Mouse (Mus musculus) heart, embryonic 16.5 days (tissue): ENCODE measurements around the gene Atpaf2. TPM values are rescaled to one million over a fixed set of nuclear protein-coding genes. Genes with fewer than 3 reads are reported as not detected.
"Not testable (repeated sequence)": the region's sequence is repeated elsewhere in the genome, so short reads cannot be mapped to it uniquely, and the experiment has no call there.

Experiments used
- ATAC-seq: fragments of 200-750 bp; cut with Nextera tagmentation; replicated peaks from 2 replicates; pipeline ENCODE4 v1.8.0; 2017; ENCODE audit warnings: moderate number of reproducible peaks; ENCODE audit not compliant: insufficient read depth, low FRiP score; ENCODE audit errors: extremely low read depth
- H3K27ac ChIP-seq: fragments of 300-500 bp; sonication (generic); 2 replicates; pipeline ENCODE4 v1.5.1; 2014; ENCODE audit warnings: mild to moderate bottlenecking, low read length, control low read depth, moderate library complexity
- H3K27me3 ChIP-seq: fragments of 300-500 bp; sonication (generic); 2 replicates; pipeline ENCODE4 v1.6.1; 2014; ENCODE audit warnings: low read length, mixed read lengths; ENCODE audit not compliant: control insufficient read depth, insufficient read depth
- H3K36me3 ChIP-seq: fragments of 300-500 bp; sonication (generic); 2 replicates; pipeline ENCODE4 v1.6.1; 2014; ENCODE audit not compliant: control insufficient read depth, insufficient read depth
- H3K4me1 ChIP-seq: fragments of 300-500 bp; sonication (generic); 2 replicates; pipeline ENCODE4 v1.6.1; 2014; ENCODE audit warnings: low read length, mixed read lengths; ENCODE audit not compliant: control insufficient read depth, insufficient read depth
- H3K4me2 ChIP-seq: fragments of 300-500 bp; sonication (generic); 2 replicates; pipeline ENCODE4 v1.6.1; 2014; ENCODE audit warnings: low read depth, mild to moderate bottlenecking, control low read depth, low read length
- H3K4me3 ChIP-seq: fragments of 300-500 bp; sonication (generic); 2 replicates; pipeline ENCODE4 v1.5.1; 2014; ENCODE audit warnings: mild to moderate bottlenecking, control low read depth, low read length
- H3K9ac ChIP-seq: fragments of 300-500 bp; sonication (generic); 2 replicates; pipeline ENCODE4 v1.6.1; 2014; ENCODE audit warnings: low read length, control low read depth
- H3K9me3 ChIP-seq: fragments of 300-500 bp; sonication (generic); replicated peaks from 2 replicates; pipeline ENCODE4 v1.6.1; 2016; ENCODE audit warnings: low read length; ENCODE audit not compliant: control insufficient read depth
- WGBS: fragments of 180-500 bp; shearing (Covaris S2); extraction: QIAGEN DNeasy Blood & Tissue Kit; methylation state at CpG from one replicate; pipeline ENCODE4 v1.1.7; 2014; 5-methylcytosine and 5-hydroxymethylcytosine counted together
- polyA plus RNA-seq: library from polyadenylated mRNA; unstranded; fragments of >200 nt; fragmentation: Nextera tagmentation; extraction: Ambion mirVana; gene quantifications from 2 replicates; pipeline ENCODE4 v1.2.1, GENCODE M21; 2015

Atpaf2 gene
- polyA plus RNA-seq, result 58.2 and 59.4 TPM in 2 replicates

DNA sequence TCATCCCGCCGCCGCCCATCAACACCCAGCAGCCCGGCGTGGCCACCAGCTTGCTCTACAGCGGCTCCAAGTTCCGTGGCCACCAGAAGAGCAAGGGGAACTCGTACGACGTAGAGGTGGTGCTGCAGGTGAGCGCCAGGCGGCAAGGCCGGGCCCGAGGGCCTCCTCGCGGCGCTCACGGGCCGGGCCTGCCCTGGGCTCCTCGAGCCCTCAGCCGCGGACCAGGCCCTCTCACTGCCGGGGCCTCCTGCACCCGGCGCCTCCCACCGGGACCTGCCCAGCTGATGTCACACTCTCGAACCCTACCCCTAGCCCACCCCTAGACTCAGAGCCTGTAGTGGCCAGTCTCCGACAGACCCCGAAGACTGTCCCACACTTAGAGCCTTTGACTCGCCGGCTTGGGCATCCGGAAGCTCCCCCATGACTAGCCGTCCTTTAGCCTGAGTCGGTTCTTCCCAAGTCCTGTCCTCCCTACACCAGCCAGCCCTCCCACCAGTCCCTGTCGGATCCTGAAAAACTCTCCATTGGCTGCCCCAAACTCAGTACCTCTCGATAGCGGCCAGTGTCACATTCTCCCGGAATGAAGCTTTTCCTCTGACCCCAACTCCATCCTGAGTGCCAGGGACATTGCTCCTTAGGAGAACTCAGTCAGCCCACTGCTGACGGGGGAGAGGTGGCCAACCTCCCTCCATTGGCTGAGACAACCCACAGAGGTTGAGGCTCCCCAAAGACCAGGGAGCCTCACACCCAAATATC, at the start of gene Atpaf2:
Gene Atpaf2, minus strand, starts transcription at position 741 of the 756 bp plus-strand sequence.
- WGBS, result under 1% methylated on average over 39 of the region's 39 CpGs
- peak within 1 kb of the TSS; percentile 90 for H3K4me2 ChIP-seq

DNA sequence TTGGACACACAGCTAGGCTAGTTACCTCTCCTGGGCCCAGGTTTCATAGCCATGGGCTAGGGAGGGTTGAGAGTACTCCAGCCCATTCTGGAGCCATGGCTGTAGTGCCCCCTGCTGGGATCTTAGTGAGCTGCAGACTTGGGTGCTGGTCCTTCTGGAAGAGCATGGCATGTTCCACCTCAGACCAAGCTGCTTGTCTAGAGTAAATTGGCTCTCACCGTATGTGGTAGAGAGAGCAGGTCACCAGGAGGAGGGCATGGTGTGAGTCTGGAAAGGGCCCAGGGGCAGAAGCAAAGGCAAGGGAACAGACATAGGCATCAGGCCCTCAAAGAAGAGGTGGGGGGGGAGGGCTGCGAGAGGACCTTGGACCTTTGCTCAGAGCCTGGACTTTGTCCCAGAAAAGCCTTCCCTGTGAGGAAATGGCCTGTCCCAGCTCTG, 47.7 kb upstream of the Atpaf2 start:
- H3K9me3 ChIP-seq, result no peaks in the 10 kb centered on the region
- H3K27ac ChIP-seq, result no peak overlapping the region
- peaks cover 55% of the 10 kb centered on the region for H3K36me3 ChIP-seq
- H3K4me2 ChIP-seq, result no peak overlapping the region
- no peak overlapping the region for H3K9ac ChIP-seq
- no peak for ATAC-seq
- no peaks in the 10 kb centered on the region for H3K4me1 ChIP-seq
- no peaks in the 10 kb centered on the region for H3K27me3 ChIP-seq
- no peak overlapping the region for H3K4me3 ChIP-seq
- WGBS, result 89% methylated on average over 2 of the region's 2 CpGs

More for the DNA sequence above, at the start of gene Atpaf2:
- H3K9me3 ChIP-seq, result no peaks in the 10 kb centered on the region
- peak within 1 kb of the TSS; percentile 74 for H3K27ac ChIP-seq
- ATAC-seq, result peak; percentile 23
- H3K4me1 ChIP-seq, result peaks cover 18% of the 10 kb centered on the region
- no peaks in the 10 kb centered on the region for H3K36me3 ChIP-seq
- peak within 1 kb of the TSS; percentile 82 for H3K4me3 ChIP-seq
- H3K9ac ChIP-seq, result peak within 1 kb of the TSS; percentile 81
- no peaks in the 10 kb centered on the region for H3K27me3 ChIP-seq

DNA sequence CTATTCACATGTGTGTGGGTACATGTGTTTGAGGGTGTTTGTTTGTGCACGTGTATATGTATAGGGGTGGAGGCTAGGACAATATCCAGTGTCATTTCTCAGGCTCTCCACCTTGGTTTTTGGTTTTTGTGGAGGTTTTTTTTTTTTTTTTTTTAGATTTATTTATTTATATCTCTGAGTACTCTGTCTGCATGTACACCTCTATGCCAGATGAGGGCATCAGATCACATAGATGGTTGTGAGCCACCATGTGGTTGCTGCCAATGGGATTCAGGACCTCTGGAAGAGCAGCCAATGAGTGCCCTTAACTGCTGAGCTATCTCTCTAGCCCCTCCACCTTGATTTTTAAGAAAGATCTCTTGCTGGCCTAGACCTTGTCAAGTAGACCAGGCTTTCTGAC, 39.7 kb upstream of the Atpaf2 start:
- WGBS, result 86% methylated on average over 1 of the region's 1 CpGs
- no peak overlapping the region for H3K4me2 ChIP-seq
- no peak for ATAC-seq
- H3K36me3 ChIP-seq, result peaks cover 44% of the 10 kb centered on the region
- H3K9me3 ChIP-seq, result no peaks in the 10 kb centered on the region
- no peak overlapping the region for H3K9ac ChIP-seq
- H3K27me3 ChIP-seq, result no peaks in the 10 kb centered on the region
- no peak overlapping the region for H3K4me3 ChIP-seq
- H3K27ac ChIP-seq, result no peak overlapping the region
- H3K4me1 ChIP-seq, result peaks cover 10% of the 10 kb centered on the region

DNA sequence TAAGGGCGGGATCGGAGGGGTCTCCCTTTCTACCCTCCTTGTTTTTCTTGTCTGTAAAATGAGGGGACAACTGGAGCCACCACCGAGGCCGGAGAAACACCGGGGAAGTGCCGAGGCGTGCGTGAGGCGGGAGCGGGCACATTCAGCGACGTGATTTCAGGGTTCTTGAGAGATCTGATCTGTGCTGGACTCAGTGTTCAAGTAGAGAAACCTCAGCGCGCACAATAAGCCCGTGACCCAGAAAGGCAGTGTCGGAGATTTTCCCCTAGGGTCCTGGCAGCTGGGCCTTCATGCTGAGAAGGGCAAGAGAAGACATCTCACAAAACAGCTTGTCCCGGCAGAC, 36.5 kb upstream of the Atpaf2 start:
- whole genome bisulfite sequencing, result under 1% methylated on average over 17 of the region's 17 CpGs
- no peaks in the 10 kb centered on the region for H3K9me3 ChIP-seq
- H3K36me3 ChIP-seq, result peaks cover 15% of the 10 kb centered on the region
- H3K9ac ChIP-seq, result peak overlapping the region; percentile 80
- H3K4me2 ChIP-seq, result peak overlapping the region; percentile 89
- peaks cover 10% of the 10 kb centered on the region for H3K4me1 ChIP-seq
- peak overlapping the region; percentile 71 for H3K27ac ChIP-seq
- H3K4me3 ChIP-seq, result peak overlapping the region; percentile 68
- H3K27me3 ChIP-seq, result no peaks in the 10 kb centered on the region
- no peak for ATAC-seq

DNA sequence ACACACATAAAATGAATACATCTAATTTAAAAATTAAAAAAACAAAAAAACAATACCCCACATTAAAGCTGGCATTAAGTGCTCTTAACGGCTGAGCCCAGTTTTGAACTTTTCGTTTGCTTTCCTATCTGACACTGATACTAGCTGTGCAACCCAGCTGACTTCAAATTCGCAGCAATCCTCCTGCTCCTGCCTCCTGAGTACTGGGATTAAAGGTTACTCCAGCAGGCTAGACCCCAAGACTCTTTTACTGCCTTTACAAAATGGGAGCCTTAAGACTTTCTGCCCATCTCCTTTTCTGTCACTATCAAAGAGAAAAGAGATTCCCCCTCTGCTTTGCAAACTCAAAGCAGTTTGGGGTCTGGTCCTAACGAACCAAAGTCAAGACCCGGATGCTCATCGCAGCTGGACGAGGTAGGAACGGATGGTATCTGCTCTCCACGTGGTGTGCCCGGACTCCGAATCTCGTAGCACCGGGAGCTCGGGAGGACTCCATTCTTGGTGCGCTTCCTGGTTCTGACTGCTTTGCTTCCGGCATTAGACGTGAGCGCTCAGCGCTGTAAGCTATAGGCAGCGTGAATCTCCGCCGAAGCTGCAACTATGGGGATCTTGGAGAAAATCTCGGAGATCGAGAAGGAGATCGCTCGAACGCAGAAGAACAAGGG, 36.0 kb upstream of the Atpaf2 start, which contains the start of gene Drg2:
Gene Drg2, plus strand, starts transcription at position 512 of the 665 bp plus-strand sequence.
- H3K4me3 ChIP-seq, result peak within 1 kb of the TSS; percentile 68
- peaks cover 10% of the 10 kb centered on the region for H3K4me1 ChIP-seq
- no peaks in the 10 kb centered on the region for H3K9me3 ChIP-seq
- H3K27ac ChIP-seq, result peak within 1 kb of the TSS; percentile 71
- 4% methylated on average over 27 of the region's 27 CpGs for WGBS
- peak; percentile 86 for ATAC-seq
- H3K27me3 ChIP-seq, result no peaks in the 10 kb centered on the region
- H3K4me2 ChIP-seq, result peak within 1 kb of the TSS; percentile 89
- peak within 1 kb of the TSS; percentile 80 for H3K9ac ChIP-seq
- peaks cover 10% of the 10 kb centered on the region for H3K36me3 ChIP-seq

DNA sequence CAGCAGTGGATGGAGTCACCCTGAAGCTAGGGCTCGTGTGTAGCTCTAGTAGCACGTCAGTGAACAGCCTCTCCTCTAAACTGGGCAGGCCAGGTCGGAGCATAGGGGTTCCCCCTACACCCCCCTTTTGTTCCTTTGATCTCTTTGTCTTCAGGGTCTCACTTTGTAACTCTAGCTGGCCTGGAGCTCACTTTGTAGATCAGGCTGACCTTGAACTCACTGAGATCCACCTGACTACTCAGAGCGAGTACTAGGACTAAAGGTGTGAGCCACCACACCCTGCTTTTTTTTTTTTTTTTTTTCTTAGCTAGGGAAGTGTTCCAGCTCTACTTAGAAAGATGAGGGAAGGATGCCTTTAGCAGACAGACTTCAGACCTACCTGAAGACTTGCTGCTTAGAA, 25.8 kb upstream of the Atpaf2 start:
- Histone ChIP-seq H3K4me3 (no peak overlapping the region), H3K27ac (no peak overlapping the region), H3K27me3 (no peaks in the 10 kb centered on the region), H3K36me3 (peaks cover 23% of the 10 kb centered on the region), H3K9ac (no peak overlapping the region), H3K4me1 (no peaks in the 10 kb centered on the region), H3K4me2 (no peak overlapping the region), H3K9me3 (no peaks in the 10 kb centered on the region)
- 70% methylated on average over 4 of the region's 4 CpGs for WGBS
- no peak for ATAC-seq

DNA sequence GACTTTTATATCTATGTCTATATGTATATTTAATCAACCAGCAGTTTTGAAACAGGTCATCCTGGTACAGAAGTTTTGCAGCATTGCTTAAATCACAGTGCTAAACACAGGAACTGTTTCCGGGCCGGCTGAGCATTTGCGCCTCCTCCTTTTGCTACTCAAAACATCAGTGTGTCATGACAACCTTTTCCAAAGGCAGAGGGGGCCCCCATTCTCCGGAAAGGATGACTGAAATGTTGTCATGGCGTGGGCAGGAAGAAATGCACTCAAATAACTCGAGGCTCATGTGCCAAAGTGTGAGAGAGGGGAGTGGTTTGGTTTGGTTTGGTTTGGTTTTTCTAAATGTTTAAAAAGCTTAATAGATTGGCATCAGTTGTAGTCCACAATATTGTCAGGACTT, 24.6 kb upstream of the Atpaf2 start:
- Histone ChIP-seq H3K27ac (no peak overlapping the region), H3K27me3 (no peaks in the 10 kb centered on the region), H3K9ac (no peak overlapping the region), H3K4me1 (no peaks in the 10 kb centered on the region), H3K4me2 (no peak overlapping the region), H3K9me3 (no peaks in the 10 kb centered on the region), H3K36me3 (peaks cover 23% of the 10 kb centered on the region), H3K4me3 (no peak overlapping the region)
- no peak for ATAC-seq
- WGBS, result 92% methylated on average over 6 of the region's 6 CpGs

DNA sequence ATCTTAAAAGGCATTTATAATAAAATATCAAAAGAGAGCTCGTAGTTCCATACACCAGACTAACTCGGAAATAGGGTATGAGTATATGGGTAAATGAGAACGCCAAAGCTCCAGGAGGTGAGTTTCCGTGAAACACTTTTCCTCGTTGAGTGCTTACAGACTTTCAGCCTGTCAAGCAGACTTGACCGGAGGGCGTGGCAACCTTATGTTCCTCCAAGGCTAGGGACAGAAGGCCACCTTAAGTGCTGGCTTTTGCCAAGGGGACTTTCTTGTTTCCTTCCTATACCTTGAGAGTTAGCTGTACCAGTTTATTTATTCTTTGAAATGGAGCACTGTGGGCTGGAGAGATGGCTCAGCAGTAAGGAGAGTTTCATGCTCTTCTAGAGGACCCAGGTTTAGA, 21.9 kb upstream of the Atpaf2 start:
- no peak overlapping the region for H3K9ac ChIP-seq
- H3K36me3 ChIP-seq, result peaks cover 41% of the 10 kb centered on the region
- no peak overlapping the region for H3K27ac ChIP-seq
- no peaks in the 10 kb centered on the region for H3K27me3 ChIP-seq
- 55% methylated on average over 7 of the region's 7 CpGs for WGBS
- H3K4me1 ChIP-seq, result no peaks in the 10 kb centered on the region
- ATAC-seq, result no peak
- no peak overlapping the region for H3K4me3 ChIP-seq
- H3K4me2 ChIP-seq, result no peak overlapping the region
- no peaks in the 10 kb centered on the region for H3K9me3 ChIP-seq

DNA sequence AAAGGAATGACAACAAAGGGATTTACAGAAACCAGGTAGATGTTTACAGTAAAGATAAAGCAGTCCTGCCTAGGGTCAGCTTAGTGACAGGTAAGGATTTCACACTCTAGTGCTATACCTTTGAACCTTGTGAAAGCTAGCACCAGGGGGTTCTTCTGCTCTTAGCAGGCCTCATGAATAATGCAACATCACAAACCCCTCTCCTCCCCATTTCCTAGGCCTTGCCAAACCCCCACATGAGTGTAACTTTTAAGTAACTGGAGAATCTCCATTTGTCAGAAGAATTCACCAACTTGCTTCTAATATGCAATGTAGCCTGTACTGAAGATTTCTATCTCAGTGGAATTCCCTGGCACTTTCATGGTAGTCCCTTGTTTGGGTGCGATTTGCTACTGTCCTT, 21.4 kb upstream of the Atpaf2 start:
- not testable (repeated sequence) for H3K4me1 ChIP-seq, H3K4me3 ChIP-seq, H3K4me2 ChIP-seq, H3K9ac ChIP-seq, ATAC-seq, H3K9me3 ChIP-seq, H3K27ac ChIP-seq, H3K27me3 ChIP-seq
- peaks cover 44% of the 10 kb centered on the region for H3K36me3 ChIP-seq
- 31% methylated on average over 1 of the region's 1 CpGs for WGBS
